Mouse (Mus musculus): ENCODE measurements at regions not wholly inside any gene's neighbourhood (a gene's known extent, or its start where the extent isn't known, plus 50 kb on each side); places are given as distances from the start of the nearest gene placed in this dataset.

DNA sequence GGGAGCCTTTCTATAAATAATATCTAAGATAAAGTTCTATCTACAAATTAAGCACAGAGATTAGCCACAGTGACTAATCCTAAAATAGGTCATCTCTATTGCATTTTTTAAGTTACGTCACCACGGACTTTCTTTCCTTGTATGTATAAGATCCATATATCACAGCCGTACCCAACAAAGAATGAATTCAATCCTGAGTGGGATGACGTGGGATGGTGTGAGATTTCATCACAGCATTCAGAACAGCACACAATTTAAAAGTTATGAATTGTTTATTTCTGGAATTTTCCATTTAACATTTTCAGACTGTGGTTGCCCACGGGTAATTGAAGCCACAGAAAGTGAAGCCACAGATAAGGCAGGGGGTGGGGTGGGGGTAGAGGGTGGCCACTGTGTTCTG, 129.0 kb upstream of the Dynlrb2 start:
- DNase-seq, result no peak

- peak in 1 of 2 experiments; percentile 16 for DNase-seq
These were observed 131.7 kb upstream of the Dynlrb2 start for GRCm38 (mm10) chr8:116373063-116373462.

- peak; percentile 38 to 58 for DNase-seq
These were observed 132.2 kb upstream of the Dynlrb2 start for GRCm38 (mm10) chr8:116372574-116372973.

GRCm38 (mm10) chr8:116372056-116372455, 132.7 kb upstream of the Dynlrb2 start:
- no peak for DNase-seq

DNA sequence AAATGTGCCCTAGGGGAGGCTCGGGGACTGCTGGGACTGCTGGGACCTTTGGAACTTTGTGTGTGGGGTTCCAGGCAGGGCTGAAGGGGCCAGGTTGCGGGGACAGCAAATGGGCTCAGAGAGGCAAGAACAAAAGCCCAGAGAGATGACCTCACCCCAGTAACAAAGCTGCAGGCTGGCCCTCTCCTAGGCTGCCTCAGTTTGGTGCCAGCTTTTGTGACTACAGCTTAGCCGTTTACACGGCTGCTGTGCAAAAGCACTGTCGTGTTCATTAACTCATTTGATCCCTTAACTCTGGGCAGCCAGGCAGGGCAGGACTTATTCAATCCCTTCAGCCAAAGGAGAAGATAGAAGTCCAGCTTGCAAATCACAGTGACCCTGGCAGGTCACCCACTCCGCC, 137.3 kb upstream of the Dynlrb2 start:
- DNase-seq, result no peak

DNA sequence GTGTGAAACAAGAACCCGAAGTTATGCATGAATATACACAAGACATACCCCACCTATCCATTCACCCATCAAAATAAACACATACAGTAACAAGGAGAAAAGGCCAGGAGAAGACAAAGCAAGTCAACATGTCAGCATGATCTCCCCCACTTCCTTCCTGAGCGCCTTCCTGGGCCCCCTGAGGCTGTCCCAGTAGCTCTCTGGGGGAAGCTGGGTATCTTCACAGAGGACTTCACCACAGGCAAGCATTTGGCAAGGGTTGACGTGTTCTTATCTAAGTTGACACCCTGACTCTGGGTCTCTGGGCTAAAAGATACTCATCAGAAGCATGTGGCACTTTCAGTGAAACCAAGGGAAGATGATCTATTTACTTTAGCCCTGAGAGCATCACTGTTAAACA, 138.1 kb upstream of the Dynlrb2 start:
- no peak for DNase-seq

DNA sequence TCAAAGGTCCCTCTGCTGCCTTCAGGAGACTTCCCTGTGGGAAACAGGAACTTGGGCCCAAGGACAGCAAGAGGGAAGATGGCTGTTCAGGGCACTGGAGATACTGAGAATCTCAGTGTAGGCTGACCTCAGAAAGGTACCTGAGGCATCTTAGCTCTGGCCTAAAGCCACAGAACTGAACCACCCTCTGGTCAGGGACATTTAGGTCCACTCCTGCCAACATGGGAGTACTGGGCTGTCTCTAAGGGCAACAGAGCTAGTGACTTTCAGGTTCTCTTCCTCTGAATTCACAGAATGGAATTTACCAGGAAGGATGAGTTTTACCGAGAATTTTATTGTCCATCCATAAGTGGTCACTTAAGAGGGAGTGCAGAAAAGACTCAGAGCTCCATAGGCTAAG, 140.0 kb upstream of the Dynlrb2 start:
- no peak for DNase-seq

- peak; percentile 22 to 28 for DNase-seq
These were observed 140.6 kb upstream of the Dynlrb2 start for GRCm38 (mm10) chr8:116364172-116364571.

DNA sequence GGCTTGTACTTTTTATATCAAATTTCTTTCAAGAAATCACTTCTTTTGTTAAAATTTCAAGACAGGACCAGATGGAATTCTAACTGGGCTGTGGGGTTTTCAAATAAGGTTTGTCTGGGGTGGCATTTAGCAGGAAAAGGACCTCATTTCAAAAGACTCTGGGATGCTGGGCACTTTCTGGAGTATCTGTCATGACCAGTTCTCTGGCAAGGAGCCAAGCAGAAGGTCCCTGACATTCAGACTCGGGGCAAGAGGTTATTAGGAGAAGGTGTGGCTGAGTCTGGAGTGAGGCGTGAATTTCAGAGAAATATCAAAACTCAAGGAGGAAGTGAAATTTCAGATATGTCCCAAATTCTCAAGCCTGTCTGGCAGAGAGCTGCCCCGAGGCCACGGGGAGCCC, 142.4 kb upstream of the Dynlrb2 start:
- no peak for DNase-seq

- DNase-seq, result no peak
These were observed 145.0 kb upstream of the Dynlrb2 start for GRCm38 (mm10) chr8:116359761-116360160.

GRCm38 (mm10) chr8:116354756-116355155, 150.0 kb upstream of the Dynlrb2 start:
- DNase-seq, result no peak

DNA sequence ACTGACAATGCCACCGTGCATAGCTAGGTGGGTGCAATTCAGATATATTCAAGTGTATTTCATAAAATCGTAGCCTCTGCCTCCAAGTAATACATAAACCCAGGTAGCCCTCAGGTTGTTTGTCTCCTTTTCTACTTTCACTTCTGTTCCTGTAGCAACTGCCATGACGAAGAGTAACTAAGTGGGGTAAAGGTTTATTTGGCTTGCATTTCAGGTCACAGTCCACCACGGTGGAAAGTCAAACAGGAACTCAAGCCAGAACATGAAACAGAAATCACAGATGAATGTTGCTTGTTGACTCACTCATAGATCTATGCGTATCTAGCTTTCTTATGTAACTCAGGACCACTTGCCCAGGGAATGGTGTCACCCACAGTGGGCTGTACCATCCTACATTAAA, 150.9 kb upstream of the Dynlrb2 start:
- DNase-seq, result no peak

DNA sequence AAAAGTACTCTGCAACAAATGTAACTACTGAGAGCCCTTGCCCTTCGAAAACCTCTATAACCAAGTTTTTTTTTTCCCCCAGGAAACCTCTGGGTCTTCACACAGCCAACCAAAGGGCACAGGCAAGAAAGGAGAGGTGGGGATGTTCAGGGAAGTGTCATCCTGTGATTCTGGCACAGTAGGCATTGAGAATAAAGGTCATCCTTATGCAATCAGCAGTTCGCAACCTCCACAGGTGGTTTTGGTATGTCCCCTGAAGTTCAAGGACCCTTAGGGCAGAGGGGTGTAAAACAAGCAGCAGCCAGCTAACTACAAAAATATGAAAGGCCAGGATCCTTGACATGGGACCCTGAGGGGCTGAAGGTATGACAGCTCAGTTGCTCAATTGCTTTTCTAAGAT, 152.1 kb upstream of the Dynlrb2 start:
- DNase-seq, result no peak

- DNase-seq, result no peak
These were observed 155.8 kb upstream of the Dynlrb2 start for GRCm38 (mm10) chr8:116348971-116349370.

GRCm38 (mm10) chr8:116346990-116347389, 157.8 kb upstream of the Dynlrb2 start:
- no peak for DNase-seq

GRCm38 (mm10) chr8:116344590-116345222, 160.1 kb upstream of the Dynlrb2 start:
- DNase-seq, result no peak

- no peak for DNase-seq
These were observed 161.2 kb upstream of the Dynlrb2 start for GRCm38 (mm10) chr8:116343534-116343933.

- no peak for DNase-seq
These were observed 170.0 kb upstream of the Dynlrb2 start for GRCm38 (mm10) chr8:116334772-116335171.

GRCm38 (mm10) chr8:116334101-116334500, 170.7 kb upstream of the Dynlrb2 start:
- no peak for DNase-seq

- no peak for DNase-seq
These were observed 184.6 kb upstream of the Dynlrb2 start for GRCm38 (mm10) chr8:116320014-116320680.

- DNase-seq, result no peak
These were observed 189.4 kb upstream of the Dynlrb2 start for GRCm38 (mm10) chr8:116315410-116315809.

DNA sequence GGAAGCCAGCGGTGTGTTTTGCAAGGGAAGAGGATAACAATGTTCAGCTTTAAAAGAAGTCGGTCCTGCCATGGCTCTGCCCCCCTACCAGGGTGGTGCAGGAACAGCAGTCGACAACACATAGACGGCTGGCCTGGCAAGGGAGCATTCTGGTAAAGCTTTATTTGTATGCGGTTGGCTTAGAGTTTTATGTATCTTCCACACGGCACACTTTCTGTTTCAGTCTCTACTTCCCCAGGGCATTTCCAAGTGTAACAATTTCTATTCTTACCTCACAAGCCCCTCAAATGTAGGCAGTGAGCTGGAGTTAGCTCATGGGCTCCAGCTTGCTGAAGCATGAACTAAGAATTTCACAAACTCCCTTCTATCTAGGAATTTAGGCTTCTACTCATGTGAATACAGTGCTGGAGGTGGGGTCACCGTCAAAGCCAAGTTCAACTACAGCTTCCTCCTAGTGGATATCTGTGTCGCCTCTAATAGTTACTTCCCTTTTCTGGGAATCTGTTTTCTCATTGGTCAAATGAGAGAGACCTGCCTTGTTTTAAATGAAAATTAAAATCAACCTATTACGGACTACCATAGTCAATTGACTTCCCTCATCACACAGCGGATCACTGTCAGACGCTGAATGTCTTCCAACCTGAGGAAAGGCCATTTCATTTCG, 190.2 kb upstream of the Dynlrb2 start:
- DNase-seq, result no peak

- DNase-seq, result no peak
These were observed 205.9 kb upstream of the Dynlrb2 start for GRCm38 (mm10) chr8:116298891-116299290.

- no peak for DNase-seq
These were observed 214.0 kb upstream of the Dynlrb2 start for GRCm38 (mm10) chr8:116290671-116291245.

Measured in lung, postnatal 4 days (tissue).